Mouse (Mus musculus) kidney, postnatal 0 days (tissue): ENCODE data around the gene Gm5129. TPM values are rescaled to one million over a fixed set of nuclear protein-coding genes. Genes with fewer than 3 reads are reported as not detected.
A peak's percentile ranks its signal among the peaks of the same experiment; 100 is the strongest.

ENCODE experiments used
- ATAC-seq: fragments of 200-750 bp; cut with Nextera tagmentation; replicated peaks from 2 replicates; pipeline ENCODE4 v1.8.0; 2017; ENCODE audit warnings: low read depth, moderate number of reproducible peaks, moderate TSS enrichment, moderate library complexity; ENCODE audit not compliant: low FRiP score
- DNase-seq: peaks from one replicate; pipeline ENCODE4 v3.0.0-alpha.2; 2016; ENCODE audit warnings: low spot score
- H3K27ac ChIP-seq: fragments of 300-500 bp; sonication (generic); 2 replicates; pipeline ENCODE4 v1.5.1; 2014; ENCODE audit warnings: mild to moderate bottlenecking
- H3K27me3 ChIP-seq: fragments of 300-500 bp; sonication (generic); 2 replicates; pipeline ENCODE4 v1.6.1; 2014; ENCODE audit warnings: low read length, mixed read lengths; ENCODE audit not compliant: insufficient read depth
- H3K36me3 ChIP-seq: fragments of 300-500 bp; sonication (generic); 2 replicates; pipeline ENCODE4 v1.6.1; 2014; ENCODE audit warnings: low read length, mixed read lengths; ENCODE audit not compliant: insufficient read depth
- H3K4me1 ChIP-seq: fragments of 300-500 bp; sonication (generic); replicated peaks from 2 replicates; pipeline ENCODE4 v1.6.1; 2014; ENCODE audit warnings: antibody characterized with exemption, low read length, mixed read lengths; ENCODE audit not compliant: insufficient read depth
- H3K4me2 ChIP-seq: fragments of 300-500 bp; sonication (generic); 2 replicates; pipeline ENCODE4 v1.6.1; 2014; ENCODE audit warnings: mild to moderate bottlenecking, low read length, moderate library complexity, mixed read lengths
- H3K4me3 ChIP-seq: fragments of 300-500 bp; sonication (generic); replicated peaks from 2 replicates; pipeline ENCODE4 v1.5.1; 2014; ENCODE audit warnings: low read depth, low read length
- H3K9ac ChIP-seq: fragments of 300-500 bp; sonication (generic); 2 replicates; pipeline ENCODE4 v1.6.1; 2014; ENCODE audit warnings: low read depth, low read length
- H3K9me3 ChIP-seq: fragments of 300-500 bp; sonication (generic); replicated peaks from 2 replicates; pipeline ENCODE4 v1.6.1; 2016; ENCODE audit warnings: low read length, inconsistent platforms, mixed read lengths
- CTCF ChIP-seq: IDR thresholded peaks from 2 replicates; pipeline ENCODE4 v1.5.1; 2016; ENCODE audit warnings: antibody characterized with exemption, low read depth, mild to moderate bottlenecking, moderate library complexity
- WGBS: fragments of 180-500 bp; shearing (Covaris S2); extraction: QIAGEN DNeasy Blood & Tissue Kit; methylation state at CpG from one replicate; pipeline ENCODE4 v1.1.7; 2014; 5-methylcytosine and 5-hydroxymethylcytosine counted together
- polyA plus RNA-seq: library from polyadenylated mRNA; unstranded; fragments of >200 nt; fragmentation: Nextera tagmentation; extraction: Ambion mirVana; gene quantifications from 2 replicates; pipeline ENCODE4 v1.2.1, GENCODE M21; 2015

Gm5129 gene
- polyA plus RNA-seq, 1 experiment from 2014 or later, result not detected

GRCm38 (mm10) chr5:29751306-29751705 lies 15.6 kb upstream of the Gm5129 start:
- no peak for TF ChIP-seq CTCF
- Histone ChIP-seq H3K27me3 (no peaks in the 10 kb centered on the region), H3K27ac (no peak overlapping the region), H3K9me3 (no peaks in the 10 kb centered on the region), H3K4me3 (no peak overlapping the region), H3K9ac (no peak overlapping the region), H3K36me3 (peaks cover 54% of the 10 kb centered on the region), H3K4me1 (no peaks in the 10 kb centered on the region), H3K4me2 (no peak overlapping the region)
- ATAC-seq, result no peak
- no peak for DNase-seq

- WGBS, result 85% methylated on average over 2 of the region's 2 CpGs
- TF ChIP-seq CTCF, result no peak
These were observed 11.9 kb upstream of the Gm5129 start for GRCm38 (mm10) chr5:29747661-29748060.

GRCm38 (mm10) chr5:29741093-29741492 lies 5.4 kb upstream of the Gm5129 start:
- no peak for ATAC-seq
- 55% methylated on average over 4 of the region's 4 CpGs for WGBS
- Histone ChIP-seq H3K27me3 (no peaks in the 10 kb centered on the region), H3K27ac (no peak overlapping the region), H3K4me1 (peaks cover 15% of the 10 kb centered on the region; the same call in 1 of the 2 replicates), H3K9ac (no peak overlapping the region), H3K36me3 (no peaks in the 10 kb centered on the region), H3K4me2 (no peak overlapping the region), H3K9me3 (no peaks in the 10 kb centered on the region), H3K4me3 (no peak overlapping the region)
- no peak for TF ChIP-seq CTCF
- DNase-seq, result no peak

More at GRCm38 (mm10) chr5:29747661-29748060, 11.9 kb upstream of the Gm5129 start:
- no peaks in the 10 kb centered on the region for H3K27me3 ChIP-seq
- ATAC-seq (no peak), DNase-seq (no peak)
- no peak overlapping the region for H3K27ac ChIP-seq
- peaks cover 28% of the 10 kb centered on the region for H3K36me3 ChIP-seq
- H3K9ac ChIP-seq, result no peak overlapping the region
- H3K4me3 ChIP-seq, result no peak overlapping the region
- no peak overlapping the region for H3K4me2 ChIP-seq
- H3K4me1 ChIP-seq, result no peaks in the 10 kb centered on the region
- no peaks in the 10 kb centered on the region for H3K9me3 ChIP-seq

- 38% methylated on average over 1 of the region's 1 CpGs for WGBS
- H3K9ac ChIP-seq, result no peak overlapping the region
- DNase-seq, result no peak
- TF ChIP-seq CTCF, result no peak
- H3K9me3 ChIP-seq, result no peaks in the 10 kb centered on the region
- no peak for ATAC-seq
- no peaks in the 10 kb centered on the region for H3K36me3 ChIP-seq
- H3K27me3 ChIP-seq, result no peaks in the 10 kb centered on the region
- H3K4me1 ChIP-seq, result peaks cover 15% of the 10 kb centered on the region; the same call in 1 of the 2 replicates
- H3K4me3 ChIP-seq, result no peak overlapping the region
- no peak overlapping the region for H3K4me2 ChIP-seq
- H3K27ac ChIP-seq, result no peak overlapping the region
These were observed 4.9 kb upstream of the Gm5129 start for GRCm38 (mm10) chr5:29740651-29741050.

GRCm38 (mm10) chr5:29738076-29738475 lies 2.3 kb upstream of the Gm5129 start:
- no peak overlapping the region for H3K9ac ChIP-seq
- no peaks in the 10 kb centered on the region for H3K36me3 ChIP-seq
- WGBS, result 71% methylated on average over 4 of the region's 4 CpGs
- no peaks in the 10 kb centered on the region for H3K27me3 ChIP-seq
- no peak overlapping the region for H3K4me3 ChIP-seq
- H3K27ac ChIP-seq, result no peak overlapping the region
- H3K4me2 ChIP-seq, result no peak overlapping the region
- peaks cover 15% of the 10 kb centered on the region; the same call in 1 of the 2 replicates for H3K4me1 ChIP-seq
- DNase-seq, result no peak
- TF ChIP-seq CTCF, result no peak
- ATAC-seq, result no peak
- no peaks in the 10 kb centered on the region for H3K9me3 ChIP-seq

- Histone ChIP-seq H3K36me3 (no peaks in the 10 kb centered on the region), H3K4me3 (peak overlapping the region; percentile 80; the same call in 1 of the 2 replicates), H3K4me1 (peaks cover 15% of the 10 kb centered on the region; the same call in 1 of the 2 replicates), H3K9me3 (no peaks in the 10 kb centered on the region), H3K4me2 (peak overlapping the region; percentile 72), H3K27ac (no peak overlapping the region), H3K27me3 (no peaks in the 10 kb centered on the region), H3K9ac (peak overlapping the region; percentile 86; the same call in 1 of the 2 replicates)
- TF ChIP-seq CTCF, result no peak; the same call in 1 of the 2 replicates
- ATAC-seq (no peak), DNase-seq (no peak)
- WGBS, result 93% methylated on average over 5 of the region's 5 CpGs
These were observed 1.7 kb upstream of the Gm5129 start for GRCm38 (mm10) chr5:29737471-29737870.

GRCm38 (mm10) chr5:29736942-29737341 lies 1.2 kb upstream of the Gm5129 start:
- Histone ChIP-seq H3K36me3 (no peaks in the 10 kb centered on the region), H3K27me3 (no peaks in the 10 kb centered on the region), H3K4me3 (peak overlapping the region; percentile 80), H3K9ac (peak overlapping the region; percentile 86), H3K4me2 (peak overlapping the region; percentile 72), H3K9me3 (no peaks in the 10 kb centered on the region), H3K27ac (no peak overlapping the region), H3K4me1 (peaks cover 15% of the 10 kb centered on the region; the same call in 1 of the 2 replicates)
- DNase-seq (no peak), ATAC-seq (no peak)
- no peak for TF ChIP-seq CTCF
- 42% methylated on average over 9 of the region's 9 CpGs for WGBS
